Mouse (Mus musculus) lung, postnatal 0 days (tissue): ENCODE measurements at regions not wholly inside any gene's neighbourhood (a gene's known extent, or its start where the extent isn't known, plus 50 kb on each side); places are given as distances from the start of the nearest gene placed in this dataset.

Source experiments
- ATAC-seq: fragments of 200-750 bp; cut with Nextera tagmentation; 2 replicates; pipeline ENCODE4 v1.8.0; 2017; ENCODE audit warnings: moderate library complexity
- DNase-seq: peaks from one replicate; pipeline ENCODE4 v3.0.0-alpha.2; 2016; ENCODE audit warnings: low spot score
- H3K27ac ChIP-seq: fragments of 300-500 bp; sonication (generic); 2 replicates; pipeline ENCODE4 v1.5.1; 2014; ENCODE audit warnings: antibody characterized with exemption, mild to moderate bottlenecking, low read length, mixed read lengths
- H3K27me3 ChIP-seq: fragments of 300-500 bp; sonication (generic); replicated peaks from 2 replicates; pipeline ENCODE4 v1.6.1; 2014; ENCODE audit warnings: low read length, mixed read lengths; ENCODE audit not compliant: insufficient read depth
- H3K36me3 ChIP-seq: fragments of 300-500 bp; sonication (generic); 2 replicates; pipeline ENCODE4 v1.6.1; 2014; ENCODE audit warnings: low read length, mixed read lengths; ENCODE audit not compliant: insufficient read depth
- H3K4me1 ChIP-seq: fragments of 300-500 bp; sonication (generic); 2 replicates; pipeline ENCODE4 v1.6.1; 2014; ENCODE audit warnings: antibody characterized with exemption, low read depth, low read length, mixed read lengths; ENCODE audit not compliant: insufficient read depth
- H3K4me2 ChIP-seq: fragments of 300-500 bp; sonication (generic); replicated peaks from 2 replicates; pipeline ENCODE4 v1.6.1; 2014; ENCODE audit warnings: low read depth, mild to moderate bottlenecking, low read length, moderate library complexity, mixed read lengths
- H3K4me3 ChIP-seq: fragments of 300-500 bp; sonication (generic); 2 replicates; pipeline ENCODE4 v1.5.1; 2014; ENCODE audit warnings: low read depth, low read length
- H3K9ac ChIP-seq: fragments of 300-500 bp; sonication (generic); replicated peaks from 2 replicates; pipeline ENCODE4 v1.6.1; 2014; ENCODE audit warnings: low read depth, mild to moderate bottlenecking
- H3K9me3 ChIP-seq: fragments of 300-500 bp; sonication (generic); 2 replicates; pipeline ENCODE4 v1.6.1; 2016; ENCODE audit warnings: low read length, mixed read lengths
- CTCF ChIP-seq: IDR thresholded peaks from 2 replicates; pipeline ENCODE4 v1.5.1; 2016; ENCODE audit warnings: antibody characterized with exemption, mild to moderate bottlenecking
- EP300 ChIP-seq: IDR thresholded peaks from 2 replicates; pipeline ENCODE4 v1.6.1; 2016; ENCODE audit warnings: antibody characterized with exemption, mild to moderate bottlenecking, control low read depth
- WGBS: fragments of 180-500 bp; shearing (Covaris S2); extraction: QIAGEN DNeasy Blood & Tissue Kit; methylation state at CpG from one replicate; pipeline ENCODE4 v1.1.7; 2014; 5-methylcytosine and 5-hydroxymethylcytosine counted together

DNA sequence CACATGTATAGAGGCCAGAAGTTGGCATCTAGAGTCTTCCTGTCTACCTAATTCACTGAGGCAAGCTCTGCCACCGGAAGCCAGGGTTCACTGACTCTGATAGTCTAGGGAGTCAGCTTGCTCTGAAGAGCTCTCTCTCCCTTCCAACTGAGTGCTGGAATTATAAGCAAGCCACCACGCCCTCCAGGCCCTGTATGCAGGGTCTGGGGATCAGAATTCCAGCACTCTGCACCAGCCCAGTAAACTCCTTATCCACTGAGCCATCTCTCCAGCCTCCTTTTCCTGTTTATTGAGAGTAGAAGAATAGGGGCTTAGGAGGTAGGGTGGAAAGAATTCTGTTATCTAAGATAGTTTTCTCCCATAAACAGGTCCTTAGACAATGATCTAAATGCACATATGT lies 215.3 kb downstream of the Mreg start:
- Histone ChIP-seq H3K4me2 (no peak overlapping the region), H3K36me3 (no peaks in the 10 kb centered on the region), H3K9ac (no peak overlapping the region), H3K27me3 (no peaks in the 10 kb centered on the region), H3K4me1 (no peaks in the 10 kb centered on the region), H3K9me3 (no peaks in the 10 kb centered on the region), H3K27ac (no peak overlapping the region), H3K4me3 (no peak overlapping the region)
- ATAC-seq (peak; percentile 56; the same call in 1 of the 2 replicates), DNase-seq (no peak)
- TF ChIP-seq EP300 (peak; percentile 9; the same call in 1 of the 2 replicates), CTCF (no peak)
- WGBS: 46% methylated on average over 2 of the region's 2 CpGs

- Histone ChIP-seq H3K9me3 (no peaks in the 10 kb centered on the region), H3K27ac (no peak overlapping the region), H3K4me1 (no peaks in the 10 kb centered on the region), H3K27me3 (no peaks in the 10 kb centered on the region), H3K9ac (no peak overlapping the region), H3K36me3 (no peaks in the 10 kb centered on the region), H3K4me2 (no peak overlapping the region), H3K4me3 (no peak overlapping the region)
- DNase-seq (no peak), ATAC-seq (no peak)
- 71% methylated on average over 7 of the region's 7 CpGs for WGBS
- TF ChIP-seq CTCF (no peak), EP300 (no peak)
These were observed 215.9 kb downstream of the Mreg start for GRCm38 (mm10) chr1:71996234-71996619.

GRCm38 (mm10) chr1:71995573-71996233 lies 216.4 kb downstream of the Mreg start:
- TF ChIP-seq CTCF: no peak
- TF ChIP-seq EP300: no peak
- 80% methylated on average over 16 of the region's 16 CpGs for WGBS
- Histone ChIP-seq H3K4me2 (no peak overlapping the region), H3K27me3 (no peaks in the 10 kb centered on the region), H3K9me3 (no peaks in the 10 kb centered on the region), H3K4me3 (no peak overlapping the region), H3K9ac (no peak overlapping the region), H3K36me3 (no peaks in the 10 kb centered on the region), H3K27ac (no peak overlapping the region), H3K4me1 (no peaks in the 10 kb centered on the region)
- no peak for ATAC-seq
- no peak for DNase-seq

- no peak overlapping the region for H3K27ac ChIP-seq
- no peaks in the 10 kb centered on the region for H3K4me1 ChIP-seq
- no peak overlapping the region for H3K4me3 ChIP-seq
- H3K36me3 ChIP-seq: no peaks in the 10 kb centered on the region
- ATAC-seq: peak; percentile 57; the same call in 1 of the 2 replicates
- no peaks in the 10 kb centered on the region for H3K9me3 ChIP-seq
- no peak overlapping the region for H3K9ac ChIP-seq
- DNase-seq: peak; percentile 28
- H3K4me2 ChIP-seq: no peak overlapping the region
- WGBS: 80% methylated on average over 3 of the region's 3 CpGs
- no peaks in the 10 kb centered on the region for H3K27me3 ChIP-seq
- no peak for TF ChIP-seq EP300
These were observed 221.2 kb downstream of the Mreg start for GRCm38 (mm10) chr1:71990936-71991335.

- 87% methylated on average over 3 of the region's 3 CpGs for WGBS
- Histone ChIP-seq H3K4me1 (no peaks in the 10 kb centered on the region), H3K36me3 (no peaks in the 10 kb centered on the region), H3K27ac (no peak overlapping the region), H3K4me2 (no peak overlapping the region), H3K27me3 (no peaks in the 10 kb centered on the region), H3K9ac (no peak overlapping the region), H3K9me3 (no peaks in the 10 kb centered on the region), H3K4me3 (no peak overlapping the region)
- no peak for DNase-seq
- TF ChIP-seq EP300 (no peak), CTCF (no peak)
- ATAC-seq: no peak
These were observed 224.0 kb downstream of the Mreg start for GRCm38 (mm10) chr1:71988086-71988485.

DNA sequence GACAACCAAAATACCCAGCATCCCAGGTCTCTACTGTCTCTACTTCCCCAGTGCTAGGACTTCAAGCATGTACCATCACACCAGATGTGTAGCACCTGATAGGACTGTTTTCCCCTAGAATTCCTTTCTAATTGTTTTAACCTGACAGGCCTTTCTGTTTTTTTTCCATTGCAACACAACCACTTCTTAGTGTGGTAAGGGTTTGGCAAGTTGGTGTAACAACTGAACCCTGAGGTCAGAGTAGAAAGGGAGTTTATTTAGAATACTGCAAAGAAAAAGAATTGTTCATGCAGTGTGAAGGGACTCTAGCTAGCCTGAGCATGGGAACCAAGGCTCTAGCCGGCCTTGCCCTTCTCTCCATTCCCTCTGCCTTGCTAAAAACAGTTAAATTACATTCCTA lies 226.1 kb downstream of the Mreg start:
- no peak for ATAC-seq
- WGBS: 43% methylated on average over 1 of the region's 1 CpGs
- no peak for DNase-seq

DNA sequence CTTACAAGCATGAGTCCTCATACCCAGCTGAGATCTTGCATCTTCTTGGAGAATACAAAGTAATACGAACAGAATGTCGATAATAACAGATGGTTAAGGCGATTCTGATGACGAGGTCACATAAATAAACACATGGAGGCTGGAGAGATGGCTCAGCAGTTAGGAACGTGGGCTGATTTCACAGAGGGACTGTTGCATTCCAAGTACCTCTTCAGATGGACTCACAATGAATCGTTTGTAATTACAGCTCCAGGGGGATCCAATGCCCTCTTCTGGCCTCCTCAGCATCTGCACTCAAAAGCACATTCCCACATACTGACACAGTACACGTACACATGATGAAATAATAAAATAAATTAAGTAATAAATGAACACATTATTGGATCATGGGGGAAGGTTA lies 228.3 kb downstream of the Mreg start:
- Histone ChIP-seq H3K9ac (no peak overlapping the region), H3K36me3 (no peaks in the 10 kb centered on the region), H3K9me3 (no peaks in the 10 kb centered on the region), H3K27ac (no peak overlapping the region), H3K4me1 (no peaks in the 10 kb centered on the region), H3K4me3 (no peak overlapping the region), H3K27me3 (no peaks in the 10 kb centered on the region), H3K4me2 (no peak overlapping the region)
- ATAC-seq (no peak), DNase-seq (no peak)
- TF ChIP-seq EP300 (no peak), CTCF (peak; percentile 24)
- WGBS: 67% methylated on average over 7 of the region's 7 CpGs

More for the DNA sequence above, 226.1 kb downstream of the Mreg start:
- TF ChIP-seq EP300 (no peak), CTCF (no peak)
- H3K4me2 ChIP-seq: no peak overlapping the region
- H3K4me3 ChIP-seq: no peak overlapping the region
- no peaks in the 10 kb centered on the region for H3K27me3 ChIP-seq
- H3K36me3 ChIP-seq: no peaks in the 10 kb centered on the region
- no peaks in the 10 kb centered on the region for H3K4me1 ChIP-seq
- H3K9me3 ChIP-seq: no peaks in the 10 kb centered on the region
- no peak overlapping the region for H3K9ac ChIP-seq
- no peak overlapping the region for H3K27ac ChIP-seq
